In the genomic region with DNA sequence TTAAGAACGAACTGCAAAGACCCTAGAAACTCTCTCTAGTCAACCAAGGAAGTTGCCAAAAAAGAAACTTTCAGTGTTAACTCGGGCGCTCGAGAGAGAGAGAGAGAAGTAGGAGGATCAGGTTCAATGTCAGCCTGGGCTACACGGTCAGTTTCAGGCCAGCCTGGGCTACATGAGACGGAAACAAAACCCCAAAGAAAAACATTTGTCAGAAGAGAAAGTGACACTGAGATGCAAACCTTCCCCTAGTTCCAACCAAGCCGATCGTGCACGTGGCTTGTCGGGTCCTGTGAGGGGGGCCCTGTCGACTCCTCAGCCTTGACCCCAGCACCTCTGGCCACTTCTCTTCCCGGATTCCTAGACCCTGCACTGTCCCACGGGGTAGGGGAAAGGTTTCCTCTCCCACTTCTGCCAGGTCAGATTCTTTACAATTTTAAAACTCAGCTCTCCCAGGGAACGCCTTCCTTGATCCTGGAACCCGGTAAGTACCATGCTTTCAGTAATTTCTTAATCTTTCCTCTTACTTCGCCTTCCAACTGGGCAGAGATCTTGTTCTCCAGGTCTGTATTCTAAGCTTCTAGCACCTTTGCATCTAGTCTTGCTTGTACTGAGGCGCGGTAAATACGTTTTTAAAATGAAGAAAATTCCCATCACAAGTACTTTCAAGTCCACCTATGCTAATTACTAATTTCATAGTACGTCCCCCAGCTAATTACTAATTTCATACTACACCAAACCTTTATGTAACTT, we compare ENCODE assay signal across 8 mouse cellular contexts. TPM values are rescaled to one million over a fixed set of nuclear protein-coding genes. Genes with fewer than 3 reads are reported as not detected.
DNase-seq lines count a peak whose midpoint lies in the region; ATAC-seq and TF ChIP-seq lines count a peak whose summit lies in the region.

A gene (plus strand): TSS at position 273 of the 750 bp plus-strand sequence.

- H3K4me2 ChIP-seq in heart, embryonic 14.5 days (ENCODE audit: low read length): peak within 1 kb of the TSS; percentile 77

- H3K9me3 ChIP-seq in heart, embryonic 14.5 days (ENCODE audit: control insufficient read depth, low read length): no peaks in the 10 kb centered on the region

- ATAC-seq in common myeloid progenitor, adult 5-6 weeks (replicated peaks; ENCODE audit: low read depth, poor library complexity, severe bottlenecking): no peak
- ATAC-seq in heart, embryonic 14.5 days (ENCODE audit: insufficient number of reproducible peaks, insufficient read depth, low FRiP score, low read depth): no peak

- H3K36me3 ChIP-seq in heart, embryonic 14.5 days (ENCODE audit: control insufficient read depth, insufficient read depth, low read length): 0 out of 2 replicates have a peak, but pooled peaks cover under 1% of the 10 kb centered on the region

- H3K4me3 ChIP-seq in gastrocnemius, adult 2 months: peak within 1 kb of the TSS; percentile 91
- H3K4me3 ChIP-seq in heart, embryonic 14.5 days (ENCODE audit: control insufficient read depth in 1 of 2, insufficient read depth in 1 of 2, low read depth in 1 of 2, low read length in 2 of 2): peak within 1 kb of the TSS; percentile 69 to 90

- H3K4me1 ChIP-seq in heart, embryonic 14.5 days (ENCODE audit: control insufficient read depth in 2 of 2, insufficient read depth in 2 of 2, low read length in 2 of 2): peaks cover 18 to 25% of the 10 kb centered on the region in 2 experiments

- H3K9ac ChIP-seq in heart, embryonic 14.5 days (ENCODE audit: low read length): peak within 1 kb of the TSS; percentile 93

- H3K27ac ChIP-seq in gastrocnemius, adult 2 months: peak within 1 kb of the TSS; percentile 98
- peak within 1 kb of the TSS; percentile 90 to 93 for H3K27ac ChIP-seq in heart, embryonic 14.5 days (replicated peaks in 1 of 2; ENCODE audit: control insufficient read depth in 1 of 2, insufficient read depth in 1 of 2, low read depth in 2 of 2, low read length in 2 of 2)

- H3K27me3 ChIP-seq in heart, embryonic 14.5 days (ENCODE audit: control insufficient read depth, insufficient read depth, low read length): peaks cover 5% of the 10 kb centered on the region; the same call in 1 of the 2 replicates

- intact Hi-C loops in gastrocnemius, adult 2 months (cut with DNase I): no loop called here
- intact Hi-C loops in left cerebral cortex, postnatal 25 days (cut with DNase I): loop anchor here (5.0 to 10.0 kb wide), 2 partner anchors 262 to 374 kb away; a partner anchor contains a TSS

- DNase-seq in gastrocnemius, adult 2 months: peak; percentile 45
- no peak for DNase-seq in gastrocnemius, adult 8-10 months (ENCODE audit: low spot score in 2 of 2)
- DNase-seq in A20 (ENCODE audit: low read depth, low spot score): peak; percentile 83
- no peak for DNase-seq in left cerebral cortex, postnatal 25 days (ENCODE audit: low spot score in 2 of 2)
- peak; percentile 70 for DNase-seq in naive thymus-derived CD4-positive, alpha-beta T cell, adult 2 months (ENCODE audit: low read depth)
- no peak for DNase-seq in urinary bladder, postnatal 36 days (ENCODE audit: low spot score in 2 of 2)

- WGBS in heart, embryonic 14.5 days: 8% methylated on average over 20 of the region's 20 CpGs

- TF ChIP-seq CTCF in gastrocnemius, adult 2 months (IDR thresholded peaks at IDR 0.05): no peak

RNA-seq across cellular contexts. Expression of the gene that starts here (rescaled TPM):
- total RNA-seq in gastrocnemius, adult 2 months (2021): 1 to 10 TPM; 5.9 to 8.8 TPM
- total RNA-seq in gastrocnemius, adult 8-10 months (2022): 1 to 10 TPM; 6.0 to 7.8 (median 6.4) TPM
- total RNA-seq in common myeloid progenitor, adult 5-6 weeks (2017): 149 and 161 TPM in 2 replicates
- 15.1 and 16.1 TPM in 2 replicates for polyA plus RNA-seq in heart, embryonic 14.5 days (2014; fragmentation: Nextera tagmentation; extraction: Ambion mirVana)
- 10 to 100 TPM; 80.4 to 84.3 TPM for total RNA-seq in left cerebral cortex, postnatal 25 days (2021)

Comparison
In these comparisons a context has a peak if more than half of its experiments do, and no peak if none do; other contexts are left out.
1. RNA of the gene that starts here (total RNA-seq): 149 to 161 TPM in common myeloid progenitor, adult 5-6 weeks and 80.4 to 84.3 TPM in left cerebral cortex, postnatal 25 days; 5.9 to 8.8 TPM in gastrocnemius, adult 2 months and 6.0 to 7.8 TPM in gastrocnemius, adult 8-10 months; every median in the first group is over 4 times any median in the second.
2. DNase-seq: peak in gastrocnemius, adult 2 months (single experiment), A20 (single experiment) and naive thymus-derived CD4-positive, alpha-beta T cell, adult 2 months (single experiment); none in gastrocnemius, adult 8-10 months (0 of 2), left cerebral cortex, postnatal 25 days (0 of 2) and urinary bladder, postnatal 36 days (0 of 2).